Mouse (Mus musculus) midbrain, embryonic 11.5 days (tissue): ENCODE data around the gene Wdr18. TPM values are rescaled to one million over a fixed set of nuclear protein-coding genes. Genes with fewer than 3 reads are reported as not detected.

ENCODE experiments used
- ATAC-seq: fragments of 200-750 bp; cut with Nextera tagmentation; 2 replicates; pipeline ENCODE4 v1.8.0; 2017; ENCODE audit warnings: moderate TSS enrichment, moderate library complexity; ENCODE audit not compliant: low FRiP score
- DNase-seq: peaks from one replicate; pipeline ENCODE4 v3.0.0; 2015; ENCODE audit warnings: low spot score; ENCODE audit errors: missing footprints
- H3K27ac ChIP-seq: fragments of 300-500 bp; sonication (generic); 2 replicates; pipeline ENCODE4 v1.5.1; 2014; ENCODE audit warnings: low read depth, low read length
- H3K27me3 ChIP-seq: fragments of 300-500 bp; sonication (generic); 2 replicates; pipeline ENCODE4 v1.6.1; 2014; ENCODE audit warnings: mild to moderate bottlenecking, low read length, moderate library complexity, mixed read lengths; ENCODE audit not compliant: control insufficient read depth, insufficient read depth
- H3K36me3 ChIP-seq: fragments of 300-500 bp; sonication (generic); 2 replicates; pipeline ENCODE4 v1.6.1; 2014; ENCODE audit warnings: mild to moderate bottlenecking, low read length, moderate library complexity, mixed read lengths; ENCODE audit not compliant: control insufficient read depth, insufficient read depth
- H3K4me1 ChIP-seq: fragments of 300-500 bp; sonication (generic); 2 replicates; pipeline ENCODE4 v1.6.1; 2014; ENCODE audit warnings: low read length; ENCODE audit not compliant: control insufficient read depth, insufficient read depth
- H3K4me2 ChIP-seq: fragments of 300-500 bp; sonication (generic); 2 replicates; pipeline ENCODE4 v1.6.1; 2014; ENCODE audit warnings: mild to moderate bottlenecking, moderate library complexity
- H3K4me3 ChIP-seq: fragments of 300-500 bp; sonication (generic); 2 replicates; pipeline ENCODE4 v1.5.1; 2014; ENCODE audit warnings: low read depth, low read length
- H3K9ac ChIP-seq: fragments of 300-500 bp; sonication (generic); 2 replicates; pipeline ENCODE4 v1.6.1; 2014; ENCODE audit warnings: low read length
- H3K9me3 ChIP-seq: fragments of 300-500 bp; sonication (generic); 2 replicates; pipeline ENCODE4 v1.6.1; 2016; ENCODE audit warnings: low read length; ENCODE audit not compliant: control insufficient read depth
- WGBS: fragments of 180-500 bp; shearing (Covaris S2); extraction: QIAGEN DNeasy Blood & Tissue Kit; methylation state at CpG from one replicate; pipeline ENCODE4 v1.1.7; 2014; 5-methylcytosine and 5-hydroxymethylcytosine counted together
- polyA plus RNA-seq: library from polyadenylated mRNA; unstranded; fragments of >200 nt; fragmentation: Nextera tagmentation; extraction: Ambion mirVana; gene quantifications from 2 replicates; pipeline ENCODE4 v1.2.1, GENCODE M21; 2014

The Wdr18 gene
- polyA plus RNA-seq, 1 experiment from 2014 or later, result 98.4 TPM

GRCm38 (mm10) chr10:79996272-79997033 is 36.5 kb downstream of the Wdr18 start, which contains the start of gene Abca7:
TSS of gene Abca7 (plus strand) at chr10:79996494.
- Histone ChIP-seq H3K4me2 (peak within 1 kb of the TSS; percentile 51), H3K27ac (no peak within 1 kb of the TSS), H3K4me1 (peaks cover 11% of the 10 kb centered on the region), H3K4me3 (peak within 1 kb of the TSS; percentile 34), H3K27me3 (peaks cover 5% of the 10 kb centered on the region), H3K9me3 (peaks cover 5% of the 10 kb centered on the region; the same call in 1 of the 2 replicates), H3K9ac (peak within 1 kb of the TSS; percentile 58), H3K36me3 (no peaks in the 10 kb centered on the region)
- ATAC-seq, result peak; percentile 89
- WGBS, result under 1% methylated on average over 34 of the region's 34 CpGs
- DNase-seq, result peak; percentile 100

- Histone ChIP-seq H3K9me3 (no peaks in the 10 kb centered on the region), H3K4me2 (peak overlapping the region; percentile 51), H3K4me1 (peaks cover 11% of the 10 kb centered on the region), H3K27ac (no peak overlapping the region), H3K4me3 (peak overlapping the region; percentile 34), H3K36me3 (no peaks in the 10 kb centered on the region), H3K27me3 (peaks cover 5% of the 10 kb centered on the region), H3K9ac (peak overlapping the region; percentile 58)
- peak; percentile 85 for ATAC-seq
- under 1% methylated on average over 35 of the region's 35 CpGs for WGBS
- peak; percentile 98 for DNase-seq
Observed at GRCm38 (mm10) chr10:79997034-79997760, 37.2 kb downstream of the Wdr18 start.

- Histone ChIP-seq H3K36me3 (no peaks in the 10 kb centered on the region), H3K27me3 (peaks cover 8% of the 10 kb centered on the region), H3K4me3 (peak overlapping the region; percentile 34), H3K9ac (peak overlapping the region; percentile 58), H3K9me3 (no peaks in the 10 kb centered on the region), H3K4me1 (peaks cover 11% of the 10 kb centered on the region), H3K27ac (no peak overlapping the region), H3K4me2 (peak overlapping the region; percentile 51)
- ATAC-seq, result peak; percentile 25; the same call in 1 of the 2 replicates
- DNase-seq, result no peak
- WGBS, result 6% methylated on average over 15 of the region's 15 CpGs
Observed at GRCm38 (mm10) chr10:79997819-79998218, 37.9 kb downstream of the Wdr18 start.

GRCm38 (mm10) chr10:80001945-80002344 is 42.0 kb downstream of the Wdr18 start:
- DNase-seq (no peak), ATAC-seq (no peak)
- Histone ChIP-seq H3K27ac (no peak overlapping the region), H3K27me3 (peaks cover 13% of the 10 kb centered on the region), H3K4me1 (peaks cover 8% of the 10 kb centered on the region), H3K9ac (no peak overlapping the region), H3K4me3 (no peak overlapping the region), H3K36me3 (no peaks in the 10 kb centered on the region), H3K4me2 (no peak overlapping the region), H3K9me3 (no peaks in the 10 kb centered on the region)
- 73% methylated on average over 9 of the region's 9 CpGs for WGBS

GRCm38 (mm10) chr10:80002829-80003228 is 42.9 kb downstream of the Wdr18 start:
- H3K27ac ChIP-seq, result no peak overlapping the region
- no peaks in the 10 kb centered on the region for H3K9me3 ChIP-seq
- 22% methylated on average over 21 of the region's 21 CpGs for WGBS
- H3K27me3 ChIP-seq, result peaks cover 13% of the 10 kb centered on the region
- H3K36me3 ChIP-seq, result no peaks in the 10 kb centered on the region
- H3K4me2 ChIP-seq, result no peak overlapping the region
- peaks cover 3% of the 10 kb centered on the region for H3K4me1 ChIP-seq
- DNase-seq (no peak), ATAC-seq (no peak)
- no peak overlapping the region for H3K9ac ChIP-seq
- H3K4me3 ChIP-seq, result no peak overlapping the region

- Histone ChIP-seq H3K27ac (no peak overlapping the region), H3K27me3 (peaks cover 10% of the 10 kb centered on the region), H3K9ac (no peak overlapping the region), H3K4me1 (no peaks in the 10 kb centered on the region), H3K4me2 (no peak overlapping the region), H3K4me3 (no peak overlapping the region), H3K36me3 (no peaks in the 10 kb centered on the region), H3K9me3 (no peaks in the 10 kb centered on the region)
- DNase-seq, result no peak
- WGBS, result 55% methylated on average over 9 of the region's 9 CpGs
- no peak for ATAC-seq
Observed at GRCm38 (mm10) chr10:80003374-80004232, 43.7 kb downstream of the Wdr18 start.

GRCm38 (mm10) chr10:80004233-80004705 is 44.3 kb downstream of the Wdr18 start:
- no peaks in the 10 kb centered on the region for H3K9me3 ChIP-seq
- peaks cover 8% of the 10 kb centered on the region; the same call in 1 of the 2 replicates for H3K27me3 ChIP-seq
- no peak for ATAC-seq
- H3K9ac ChIP-seq, result no peak overlapping the region
- DNase-seq, result no peak
- no peak overlapping the region for H3K4me3 ChIP-seq
- H3K27ac ChIP-seq, result no peak overlapping the region
- H3K4me1 ChIP-seq, result no peaks in the 10 kb centered on the region
- H3K36me3 ChIP-seq, result no peaks in the 10 kb centered on the region
- H3K4me2 ChIP-seq, result no peak overlapping the region
- 90% methylated on average over 8 of the region's 8 CpGs for WGBS

GRCm38 (mm10) chr10:80011740-80012139 is 51.8 kb downstream of the Wdr18 start:
- DNase-seq (no peak), ATAC-seq (no peak)
- peaks cover 35% of the 10 kb centered on the region for H3K27me3 ChIP-seq
- H3K4me2 ChIP-seq, result no peak overlapping the region
- no peak overlapping the region for H3K9ac ChIP-seq
- H3K4me1 ChIP-seq, result no peaks in the 10 kb centered on the region
- 86% methylated on average over 6 of the region's 6 CpGs for WGBS
- peaks cover 12% of the 10 kb centered on the region for H3K9me3 ChIP-seq
- no peak overlapping the region for H3K4me3 ChIP-seq
- H3K27ac ChIP-seq, result no peak overlapping the region
- H3K36me3 ChIP-seq, result no peaks in the 10 kb centered on the region
